In the genomic region with DNA sequence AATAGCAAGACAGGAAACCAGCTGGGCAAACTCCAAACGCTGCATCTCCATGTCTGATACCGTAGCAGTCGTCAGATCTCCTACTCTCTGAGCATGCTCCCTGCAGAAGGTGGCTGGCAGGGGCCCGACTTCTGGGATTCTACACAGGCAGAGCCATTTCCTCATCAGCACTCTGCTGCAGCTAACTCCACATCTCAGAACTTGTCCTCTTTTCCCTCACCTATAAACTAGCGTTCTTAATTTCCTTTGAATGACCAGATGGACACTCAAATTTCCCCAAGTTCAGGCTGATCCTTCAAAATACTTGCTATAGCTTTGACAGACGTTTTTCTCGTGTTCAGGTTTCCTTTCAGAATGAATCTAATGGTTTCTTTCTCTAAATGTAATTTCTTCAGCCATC, we compare ENCODE assay signal across 8 mouse cellular contexts. TPM values are rescaled to one million over a fixed set of nuclear protein-coding genes. Genes with fewer than 3 reads are reported as not detected.
DNase-seq lines count a peak whose midpoint lies in the region; ATAC-seq and TF ChIP-seq lines count a peak whose summit lies in the region.

No protein-coding gene starts in this region.

- peak overlapping the region; percentile 64 for H3K4me3 ChIP-seq in heart, adult 2 months
- H3K4me3 ChIP-seq in CH12.LX (replicated peaks in 1 of 3; ENCODE audit: low read depth in 2 of 3, low read length in 2 of 3, poor library complexity in 1 of 3) = peak overlapping the region; percentile 62 to 97 (median 64)
- H3K4me3 ChIP-seq in forebrain, embryonic 10.5 days = peak overlapping the region; percentile 85
- peak overlapping the region; percentile 98 for H3K4me3 ChIP-seq in limb, embryonic 12.5 days (replicated peaks)
- H3K4me3 ChIP-seq in stomach, embryonic 15.5 days (replicated peaks) = peak overlapping the region; percentile 99

- H3K27ac ChIP-seq in heart, adult 2 months = no peak overlapping the region; the same call in 1 of the 2 replicates
- peak overlapping the region; percentile 77; the same call in 1 of the 2 replicates for H3K27ac ChIP-seq in CH12.LX (ENCODE audit: insufficient read depth, low read depth)
- peak overlapping the region; percentile 93 for H3K27ac ChIP-seq in forebrain, embryonic 10.5 days
- H3K27ac ChIP-seq in limb, embryonic 12.5 days = peak overlapping the region; percentile 86; the same call in 1 of the 2 replicates
- H3K27ac ChIP-seq in stomach, embryonic 15.5 days = peak overlapping the region; percentile 93

- peak overlapping the region; percentile 92 for H3K4me2 ChIP-seq in CH12.LX (ENCODE audit: insufficient read depth, low read depth, poor library complexity, severe bottlenecking)
- peak overlapping the region; percentile 73 for H3K4me2 ChIP-seq in limb, embryonic 12.5 days
- peak overlapping the region; percentile 69 for H3K4me2 ChIP-seq in stomach, embryonic 15.5 days

- no peak for TF ChIP-seq CTCF in heart, adult 2 months (IDR thresholded peaks at IDR 0.05)
- TF ChIP-seq CTCF in CH12.LX (conservative IDR thresholded peaks at IDR 0.05 in 1 of 2, IDR thresholded peaks at IDR 0.05 in 1 of 2; ENCODE audit: low read depth in 2 of 2, low read length in 2 of 2) = no peak

- no peak for DNase-seq in heart, adult 2 months
- no peak for DNase-seq in heart, postnatal 14 days
- peak; percentile 48 for DNase-seq in CH12.LX (ENCODE audit: extremely low read depth)
- DNase-seq in forebrain, embryonic 10.5 days (ENCODE audit: extremely low spot score, low spot score) = no peak
- no peak for DNase-seq in layer of hippocampus, postnatal 10 days (ENCODE audit: low spot score in 2 of 2)
- DNase-seq in left cerebral cortex, adult 11 months (ENCODE audit: low spot score) = no peak

- dilution Hi-C loops in CH12.LX (cut with MboI; ENCODE audit: extremely low pct_ligation_motif_present, extremely low pct_unique_long_range_greater_than_20kb, low sequenced_read_pairs) = no loop called here

- no peak overlapping the region for H3K9ac ChIP-seq in heart, adult 2 months (ENCODE audit: low read depth, low read length)
- H3K9ac ChIP-seq in CH12.LX (ENCODE audit: insufficient read depth, low read depth) = peak overlapping the region; percentile 54
- H3K9ac ChIP-seq in limb, embryonic 12.5 days (replicated peaks) = peak overlapping the region; percentile 93
- H3K9ac ChIP-seq in stomach, embryonic 15.5 days = peak overlapping the region; percentile 62; the same call in 1 of the 2 replicates

- H3K27me3 ChIP-seq in heart, adult 2 months (ENCODE audit: control insufficient read depth, insufficient read depth, low read length) = no peaks in the 10 kb centered on the region
- H3K27me3 ChIP-seq in CH12.LX (replicated peaks) = no peaks in the 10 kb centered on the region
- H3K27me3 ChIP-seq in forebrain, embryonic 10.5 days (ENCODE audit: poor library complexity, severe bottlenecking) = no peaks in the 10 kb centered on the region
- H3K27me3 ChIP-seq in limb, embryonic 12.5 days = no peaks in the 10 kb centered on the region
- H3K27me3 ChIP-seq in stomach, embryonic 15.5 days (replicated peaks) = no peaks in the 10 kb centered on the region

- H3K9me3 ChIP-seq in CH12.LX (replicated peaks; ENCODE audit: low read length) = no peaks in the 10 kb centered on the region
- no peaks in the 10 kb centered on the region for H3K9me3 ChIP-seq in forebrain, embryonic 10.5 days
- no peaks in the 10 kb centered on the region for H3K9me3 ChIP-seq in limb, embryonic 12.5 days
- H3K9me3 ChIP-seq in stomach, embryonic 15.5 days = no peaks in the 10 kb centered on the region

- H3K36me3 ChIP-seq in heart, adult 2 months (ENCODE audit: control insufficient read depth, insufficient read depth, low read length) = peaks cover 5% of the 10 kb centered on the region
- peaks cover 0 to 3% of the 10 kb centered on the region in 2 experiments for H3K36me3 ChIP-seq in CH12.LX (replicated peaks in 1 of 2; ENCODE audit: control insufficient read depth in 1 of 2, insufficient read depth in 1 of 2, low read length in 1 of 2)
- H3K36me3 ChIP-seq in forebrain, embryonic 10.5 days (replicated peaks) = no peaks in the 10 kb centered on the region
- no peaks in the 10 kb centered on the region for H3K36me3 ChIP-seq in limb, embryonic 12.5 days
- no peaks in the 10 kb centered on the region for H3K36me3 ChIP-seq in stomach, embryonic 15.5 days

- TF ChIP-seq RAD21 in CH12.LX (IDR thresholded peaks at IDR 0.05; ENCODE audit: low read depth, low read length) = no peak

- TF ChIP-seq POLR2A in heart, adult 2 months (IDR thresholded peaks at IDR 0.05; ENCODE audit: insufficient read depth, low read depth, low read length) = no peak
- TF ChIP-seq POLR2A in CH12.LX (IDR thresholded peaks at IDR 0.05; ENCODE audit: low read depth, low read length) = peak; percentile 46

- in situ Hi-C loops in CH12.LX (cut with MboI; ENCODE audit: low pct_ligation_motif_present, low pct_unique_long_range_greater_than_20kb, low sequenced_read_pairs) = no loop called here

- H3K79me2 ChIP-seq in heart, adult 2 months (replicated peaks; ENCODE audit: control insufficient read depth, insufficient read depth, low read length) = peaks cover 5% of the 10 kb centered on the region
- peaks cover 33% of the 10 kb centered on the region for H3K79me2 ChIP-seq in CH12.LX (replicated peaks; ENCODE audit: control insufficient read depth, extremely low read depth, insufficient read depth, poor library complexity, severe bottlenecking)

- TF ChIP-seq EP300 in heart, adult 2 months (IDR thresholded peaks at IDR 0.05; ENCODE audit: insufficient read depth, low read depth, low read length) = no peak
- no peak for TF ChIP-seq EP300 in CH12.LX (IDR thresholded peaks at IDR 0.05; ENCODE audit: low read length)

- ATAC-seq in limb, embryonic 12.5 days (ENCODE audit: insufficient number of reproducible peaks, insufficient read depth, low FRiP score, low TSS enrichment, low read depth) = no peak
- ATAC-seq in stomach, embryonic 15.5 days (ENCODE audit: insufficient read depth, low FRiP score, low read depth) = no peak

- peaks cover 6% of the 10 kb centered on the region for H3K4me1 ChIP-seq in heart, adult 2 months (ENCODE audit: control insufficient read depth, insufficient read depth, low read length)
- peaks cover 2 to 25% of the 10 kb centered on the region in 2 experiments; a peak in 1 of 4 replicates for H3K4me1 ChIP-seq in CH12.LX (ENCODE audit: control insufficient read depth in 1 of 2, insufficient read depth in 2 of 2)
- peaks cover 28% of the 10 kb centered on the region for H3K4me1 ChIP-seq in forebrain, embryonic 10.5 days
- H3K4me1 ChIP-seq in limb, embryonic 12.5 days (replicated peaks) = peaks cover 25% of the 10 kb centered on the region
- peaks cover 8% of the 10 kb centered on the region for H3K4me1 ChIP-seq in stomach, embryonic 15.5 days

- intact Hi-C loops in heart, adult 2 months (cut with DNase I) = no loop called here
- intact Hi-C loops in heart, postnatal 14 days (cut with DNase I) = loop anchor here (2.0 to 5.0 kb wide), 2 partner anchors 45 to 219 kb away; a partner anchor contains a TSS

- 17% methylated on average over 7 of the region's 7 CpGs for WGBS in heart, adult 2 months
- 68% methylated on average over 7 of the region's 7 CpGs for WGBS in forebrain, embryonic 10.5 days
- 61% methylated on average over 7 of the region's 7 CpGs for WGBS in limb, embryonic 12.5 days
- WGBS in stomach, embryonic 15.5 days = 21% methylated on average over 7 of the region's 7 CpGs

TF ChIP-seq in CH12.LX, 34 proteins besides CTCF, POLR2A, EP300 and RAD21 (continues in another document):
- TF ChIP-seq BHLHE40 (IDR thresholded peaks at IDR 0.05; ENCODE audit: low read depth, low read length) (no peak), GABPA (IDR thresholded peaks at IDR 0.05; ENCODE audit: insufficient replicate concordance, low read depth, low read length) (no peak), CHD2 (IDR thresholded peaks at IDR 0.05; ENCODE audit: low read length) (no peak), ELF1 (IDR thresholded peaks at IDR 0.05; ENCODE audit: low read depth, low read length) (0 out of 2 replicates have a peak, but pooled peaks have one; percentile 5), HCFC1 (IDR thresholded peaks at IDR 0.05; ENCODE audit: low read depth, low read length) (no peak; the same call in 1 of the 2 replicates), RCOR1 (conservative IDR thresholded peaks at IDR 0.05; ENCODE audit: low read depth, low read length) (no peak), UBTF (IDR thresholded peaks at IDR 0.05; ENCODE audit: low read depth, low read length) (no peak), MAFK (IDR thresholded peaks at IDR 0.05; ENCODE audit: insufficient replicate concordance, low read length) (no peak), SIN3A (IDR thresholded peaks at IDR 0.05; ENCODE audit: low read length) (no peak), KAT2A (IDR thresholded peaks at IDR 0.05; ENCODE audit: insufficient replicate concordance, low read length) (no peak), JUND (conservative IDR thresholded peaks at IDR 0.05; ENCODE audit: low read depth, low read length) (no peak), MXI1 (IDR thresholded peaks at IDR 0.05; ENCODE audit: low read depth, low read length) (0 out of 2 replicates have a peak, but pooled peaks have one; percentile 0), E2F4 (IDR thresholded peaks at IDR 0.05; ENCODE audit: insufficient replicate concordance, low read depth, low read length) (no peak)

RNA-seq across cellular contexts. Expression of a gene that starts 1.1 kb away (rescaled TPM):
- 10 to 100 TPM; 71.5 to 80.7 TPM for total RNA-seq in heart, adult 2 months (2021)
- 18.0 and 41.5 TPM in 2 replicates for polyA plus RNA-seq in heart, adult 2 months (2012; rRNA removed)
- 10 to 100 TPM; 60.5 to 70.9 TPM for total RNA-seq in heart, postnatal 14 days (2021)
- total RNA-seq in CH12.LX (2012; rRNA removed) (29.6 and 37.4 TPM in 2 replicates), CH12.LX (2014; rRNA removed) (92.9 and 102 TPM in 2 replicates)
- polyA plus RNA-seq in CH12.LX (2012; ENCODE audit: insufficient read length, low read depth) = 60.7 and 70.1 TPM in 2 replicates
- 58.1 and 58.2 TPM in 2 replicates for polyA plus RNA-seq in forebrain, embryonic 10.5 days (2016; fragmentation: Nextera tagmentation; extraction: Ambion mirVana)
- polyA plus RNA-seq in limb, embryonic 12.5 days (2016; fragmentation: Nextera tagmentation; extraction: Ambion mirVana) = 85.5 and 89.9 TPM in 2 replicates
- polyA plus RNA-seq in stomach, embryonic 15.5 days (2015; fragmentation: Nextera tagmentation; extraction: Ambion mirVana) = 47.2 and 49.5 TPM in 2 replicates
- 10 to 100 TPM; 78.8 to 81.9 TPM for total RNA-seq in layer of hippocampus, postnatal 10 days (2021)

RNA-seq across cellular contexts. Expression of a gene that starts 45.2 kb away (rescaled TPM):
- 10 to 100 TPM; 24.0 to 25.6 TPM for total RNA-seq in heart, adult 2 months (2021)
- 19.6 and 27.7 TPM in 2 replicates for polyA plus RNA-seq in heart, adult 2 months (2012; rRNA removed)
- 10 to 100 TPM; 29.3 to 31.7 TPM for total RNA-seq in heart, postnatal 14 days (2021)
- total RNA-seq in CH12.LX (2012; rRNA removed) (14.6 and 15.0 TPM in 2 replicates), CH12.LX (2014; rRNA removed) (11.2 and 12.3 TPM in 2 replicates)
- polyA plus RNA-seq in CH12.LX (2012; ENCODE audit: insufficient read length, low read depth) = 19.8 and 25.2 TPM in 2 replicates
- polyA plus RNA-seq in forebrain, embryonic 10.5 days (2016; fragmentation: Nextera tagmentation; extraction: Ambion mirVana) = 40.6 and 43.0 TPM in 2 replicates
- 28.4 and 37.1 TPM in 2 replicates for polyA plus RNA-seq in limb, embryonic 12.5 days (2016; fragmentation: Nextera tagmentation; extraction: Ambion mirVana)
- 17.6 and 19.4 TPM in 2 replicates for polyA plus RNA-seq in stomach, embryonic 15.5 days (2015; fragmentation: Nextera tagmentation; extraction: Ambion mirVana)
- 10 to 100 TPM; 47.8 to 55.5 TPM for total RNA-seq in layer of hippocampus, postnatal 10 days (2021)
